Mouse (Mus musculus): ENCODE data around the gene Fbxw4.

DNA sequence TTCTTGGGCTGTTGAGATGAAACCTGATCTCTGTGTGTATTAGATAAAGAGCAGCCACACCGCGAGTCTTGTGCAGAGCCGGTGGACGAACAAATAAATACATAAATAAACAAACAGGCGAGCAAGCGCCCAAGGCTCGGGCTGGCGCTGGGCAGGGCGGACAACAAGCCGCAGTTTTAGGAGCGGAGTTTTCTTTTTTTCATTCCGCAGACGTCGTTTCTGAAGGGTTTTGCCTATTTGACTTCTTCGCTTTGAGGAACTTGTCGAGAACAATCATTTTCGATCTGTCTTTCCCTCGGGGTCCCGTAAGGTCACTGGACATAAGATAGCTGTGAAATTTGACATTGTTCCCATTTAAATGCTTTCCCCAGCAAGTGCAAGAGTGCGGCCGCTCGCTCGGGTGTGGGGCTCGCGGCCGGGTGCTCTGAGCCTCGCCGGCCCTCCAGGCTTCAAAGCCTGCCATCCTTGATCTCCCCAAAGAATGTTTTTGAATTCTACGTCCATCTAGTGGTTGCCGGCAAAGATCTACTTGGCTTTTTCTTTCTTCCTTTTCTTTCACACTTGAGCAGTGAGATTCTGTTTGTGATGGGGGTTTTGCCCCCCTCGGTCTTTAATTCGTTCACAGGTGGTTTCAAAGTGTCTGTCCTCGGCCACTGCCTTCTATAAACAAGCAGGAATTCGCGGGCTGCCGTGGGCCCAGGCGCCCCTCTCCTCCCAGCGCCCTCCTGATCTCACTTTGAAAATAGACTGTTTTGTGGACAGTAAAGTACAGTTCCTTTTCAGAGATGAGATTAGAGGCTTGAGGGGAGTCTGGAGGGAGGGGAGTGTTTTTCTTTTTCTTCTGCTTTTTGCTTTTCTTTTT is 15.8 kb upstream of the Fbxw4 start:
- TF ChIP-seq EP300 (IDR thresholded peaks at IDR 0.05; ENCODE audit: low read depth), result no peak
- no peak for TF ChIP-seq CTCF (IDR thresholded peaks at IDR 0.05; ENCODE audit: low read depth)
